Mouse (Mus musculus): ENCODE data around the gene Acin1. TPM values are rescaled to one million over a fixed set of nuclear protein-coding genes. Genes with fewer than 3 reads are reported as not detected.
A peak's percentile ranks its signal among the peaks of the same experiment; 100 is the strongest.
"Not testable (repeated sequence)": the region's sequence is repeated elsewhere in the genome, so short reads cannot be mapped to it uniquely, and the experiment has no call there.

Gene Acin1
- polyA plus RNA-seq, 1 experiment from 2014 or later, result 74.1 TPM

GRCm38 (mm10) chr14:54621133-54621532 is 65.6 kb downstream of the Acin1 start, which contains the start of gene Psmb11:
Gene Psmb11 (plus strand): TSS chr14:54621433.
- Histone ChIP-seq H3K27ac (no peak within 1 kb of the TSS), H3K36me3 (peaks cover 5% of the 10 kb centered on the region), H3K4me3 (no peak within 1 kb of the TSS), H3K27me3 (replicated peaks) (peaks cover 22% of the 10 kb centered on the region), H3K4me2 (no peak within 1 kb of the TSS), H3K9ac (no peak within 1 kb of the TSS; the same call in 1 of the 2 replicates), H3K9me3 (replicated peaks) (no peaks in the 10 kb centered on the region), H3K4me1 (peaks cover 21% of the 10 kb centered on the region)
- 79% methylated on average over 1 of the region's 1 CpGs for whole genome bisulfite sequencing (ENCODE audit: insufficient replicate concordance)
- ATAC-seq, result no peak

GRCm38 (mm10) chr14:54617897-54618365 is 68.8 kb downstream of the Acin1 start, which contains the start of gene Psmb5:
Gene Psmb5 (minus strand): TSS chr14:54618022.
- H3K4me1 ChIP-seq, result peaks cover 25% of the 10 kb centered on the region
- peak within 1 kb of the TSS; percentile 72 for H3K4me2 ChIP-seq
- H3K36me3 ChIP-seq, result peaks cover 33% of the 10 kb centered on the region
- H3K27me3 ChIP-seq (replicated peaks), result peaks cover 4% of the 10 kb centered on the region; the same call in 1 of the 2 replicates
- peak; percentile 86 for ATAC-seq
- WGBS (ENCODE audit: insufficient replicate concordance), result 1% methylated on average over 25 of the region's 25 CpGs
- H3K4me3 ChIP-seq, result peak within 1 kb of the TSS; percentile 92
- no peaks in the 10 kb centered on the region for H3K9me3 ChIP-seq (replicated peaks)
- H3K27ac ChIP-seq, result peak within 1 kb of the TSS; percentile 83
- peak within 1 kb of the TSS; percentile 92 for H3K9ac ChIP-seq

GRCm38 (mm10) chr14:54617152-54617896 is 69.4 kb downstream of the Acin1 start:
- H3K9me3 ChIP-seq (replicated peaks), result no peaks in the 10 kb centered on the region
- H3K27ac ChIP-seq, result peak overlapping the region; percentile 83
- 2% methylated on average over 38 of the region's 38 CpGs for WGBS (ENCODE audit: insufficient replicate concordance)
- peaks cover 23% of the 10 kb centered on the region for H3K4me1 ChIP-seq
- peak overlapping the region; percentile 92 for H3K4me3 ChIP-seq
- H3K9ac ChIP-seq, result peak overlapping the region; percentile 92
- 0 out of 2 replicates have a peak, but pooled peaks cover under 1% of the 10 kb centered on the region for H3K27me3 ChIP-seq (replicated peaks)
- H3K36me3 ChIP-seq, result peaks cover 38% of the 10 kb centered on the region
- peak overlapping the region; percentile 72 for H3K4me2 ChIP-seq
- ATAC-seq, result peak; percentile 51

GRCm38 (mm10) chr14:54616226-54616825 is 70.4 kb downstream of the Acin1 start:
- 83% methylated on average over 16 of the region's 16 CpGs for WGBS (ENCODE audit: insufficient replicate concordance)
- peak overlapping the region; percentile 12; the same call in 1 of the 2 replicates for H3K27ac ChIP-seq
- peak overlapping the region; percentile 1; the same call in 1 of the 2 replicates for H3K4me3 ChIP-seq

GRCm38 (mm10) chr14:54614130-54614529 is 72.6 kb downstream of the Acin1 start:
- not testable (repeated sequence) for H3K27ac ChIP-seq; H3K9me3 ChIP-seq (replicated peaks); H3K4me2 ChIP-seq; ATAC-seq; H3K4me3 ChIP-seq; H3K27me3 ChIP-seq (replicated peaks); H3K9ac ChIP-seq
- H3K36me3 ChIP-seq, result peaks cover 53% of the 10 kb centered on the region
- WGBS (ENCODE audit: insufficient replicate concordance), result 92% methylated on average over 16 of the region's 16 CpGs
- H3K4me1 ChIP-seq, result peaks cover 23% of the 10 kb centered on the region

More at GRCm38 (mm10) chr14:54616226-54616825, 70.4 kb downstream of the Acin1 start:
- no peak for ATAC-seq
- H3K4me2 ChIP-seq, result peak overlapping the region; percentile 72
- H3K4me1 ChIP-seq, result peaks cover 23% of the 10 kb centered on the region
- H3K9me3 ChIP-seq (replicated peaks), result no peaks in the 10 kb centered on the region
- H3K36me3 ChIP-seq, result peaks cover 46% of the 10 kb centered on the region
- no peak overlapping the region for H3K9ac ChIP-seq
- no peaks in the 10 kb centered on the region for H3K27me3 ChIP-seq (replicated peaks)

- H3K27ac ChIP-seq, result peak overlapping the region; percentile 24; the same call in 1 of the 2 replicates
- no peak overlapping the region for H3K9ac ChIP-seq
- peaks cover 14% of the 10 kb centered on the region for H3K4me1 ChIP-seq
- H3K9me3 ChIP-seq (replicated peaks), result no peaks in the 10 kb centered on the region
- ATAC-seq, result no peak
- H3K4me3 ChIP-seq, result no peak overlapping the region
- no peak overlapping the region for H3K4me2 ChIP-seq
- WGBS (ENCODE audit: insufficient replicate concordance), result 79% methylated on average over 6 of the region's 6 CpGs
- H3K36me3 ChIP-seq, result peaks cover 43% of the 10 kb centered on the region
- no peaks in the 10 kb centered on the region for H3K27me3 ChIP-seq (replicated peaks)
Observed at GRCm38 (mm10) chr14:54610648-54611047, 76.1 kb downstream of the Acin1 start.

GRCm38 (mm10) chr14:54609962-54610361 is 76.8 kb downstream of the Acin1 start:
- H3K4me3 ChIP-seq, result no peak overlapping the region
- H3K9me3 ChIP-seq (replicated peaks), result no peaks in the 10 kb centered on the region
- no peak overlapping the region for H3K4me2 ChIP-seq
- H3K27ac ChIP-seq, result no peak overlapping the region
- H3K36me3 ChIP-seq, result peaks cover 36% of the 10 kb centered on the region
- H3K9ac ChIP-seq, result no peak overlapping the region
- ATAC-seq, result no peak
- WGBS (ENCODE audit: insufficient replicate concordance), result 62% methylated on average over 4 of the region's 4 CpGs
- no peaks in the 10 kb centered on the region for H3K27me3 ChIP-seq (replicated peaks)
- peaks cover 11% of the 10 kb centered on the region for H3K4me1 ChIP-seq

GRCm38 (mm10) chr14:54609245-54609644 is 77.5 kb downstream of the Acin1 start:
- Histone ChIP-seq H3K27ac (no peak overlapping the region), H3K9ac (no peak overlapping the region), H3K4me2 (no peak overlapping the region), H3K4me3 (no peak overlapping the region), H3K27me3 (replicated peaks) (no peaks in the 10 kb centered on the region), H3K36me3 (peaks cover 29% of the 10 kb centered on the region), H3K9me3 (replicated peaks) (no peaks in the 10 kb centered on the region), H3K4me1 (peaks cover 17% of the 10 kb centered on the region)
- WGBS (ENCODE audit: insufficient replicate concordance), result 65% methylated on average over 4 of the region's 4 CpGs
- ATAC-seq, result no peak

GRCm38 (mm10) chr14:54607226-54607625 is 79.5 kb downstream of the Acin1 start:
- Histone ChIP-seq H3K4me2 (no peak overlapping the region), H3K27me3 (replicated peaks) (no peaks in the 10 kb centered on the region), H3K4me3 (no peak overlapping the region), H3K9me3 (replicated peaks) (no peaks in the 10 kb centered on the region), H3K36me3 (peaks cover 15% of the 10 kb centered on the region), H3K4me1 (peaks cover 32% of the 10 kb centered on the region), H3K27ac (0 out of 2 replicates have a peak overlapping the region, but pooled peaks have one; percentile 36), H3K9ac (no peak overlapping the region)
- WGBS (ENCODE audit: insufficient replicate concordance), result 75% methylated on average over 8 of the region's 8 CpGs
- no peak for ATAC-seq

- H3K4me3 ChIP-seq, result peak within 1 kb of the TSS; percentile 71
- under 1% methylated on average over 38 of the region's 39 CpGs for WGBS (ENCODE audit: insufficient replicate concordance)
- H3K9me3 ChIP-seq (replicated peaks), result no peaks in the 10 kb centered on the region
- ATAC-seq, result peak; percentile 60
- peak within 1 kb of the TSS; percentile 89 for H3K4me2 ChIP-seq
- peaks cover 38% of the 10 kb centered on the region for H3K4me1 ChIP-seq
- peak within 1 kb of the TSS; percentile 87 for H3K27ac ChIP-seq
- H3K27me3 ChIP-seq (replicated peaks), result no peaks in the 10 kb centered on the region
- H3K9ac ChIP-seq, result peak within 1 kb of the TSS; percentile 85
- 0 out of 2 replicates have a peak, but pooled peaks cover 4% of the 10 kb centered on the region for H3K36me3 ChIP-seq
Observed at GRCm38 (mm10) chr14:54605752-54606321, 80.9 kb downstream of the Acin1 start, which contains the start of gene 4931414P19Rik. Gene 4931414P19Rik (minus strand): TSS chr14:54605993.

- H3K9ac ChIP-seq, result 0 out of 2 replicates have a peak overlapping the region, but pooled peaks have one; percentile 40
- H3K27me3 ChIP-seq (replicated peaks), result no peaks in the 10 kb centered on the region
- peaks cover 4% of the 10 kb centered on the region; the same call in 1 of the 2 replicates for H3K36me3 ChIP-seq
- 76% methylated on average over 8 of the region's 8 CpGs for WGBS (ENCODE audit: insufficient replicate concordance)
- no peak for ATAC-seq
- peaks cover 38% of the 10 kb centered on the region for H3K4me1 ChIP-seq
- H3K9me3 ChIP-seq (replicated peaks), result no peaks in the 10 kb centered on the region
- peak overlapping the region; percentile 94 for H3K27ac ChIP-seq
- peak overlapping the region; percentile 69 for H3K4me3 ChIP-seq
- peak overlapping the region; percentile 89 for H3K4me2 ChIP-seq
Observed at GRCm38 (mm10) chr14:54603686-54604085, 83.0 kb downstream of the Acin1 start.

Data from liver, embryonic 12.5 days (tissue).